Mouse (Mus musculus): ENCODE measurements around the gene Susd2. TPM values are rescaled to one million over a fixed set of nuclear protein-coding genes. Genes with fewer than 3 reads are reported as not detected.

Gene Susd2
- 1 to 10 TPM; 7.8 to 8.3 TPM for total RNA-seq (2021)

- DNase-seq (ENCODE audit: low spot score in 2 of 2): peak in 1 of 2 experiments; percentile 31
- intact Hi-C loops (cut with DNase I): no loop called here
These were observed at the start of gene Susd2 for GRCm38 (mm10) chr10:75643741-75644343. TSS of gene Susd2 (minus strand) at chr10:75644008.

GRCm38 (mm10) chr10:75688598-75688997 lies 44.8 kb upstream of the Susd2 start:
- DNase-seq (ENCODE audit: low spot score in 2 of 2): no peak
- intact Hi-C loops (cut with DNase I): loop anchor here (1.0 kb wide), 1 partner anchor 13 kb away; no protein-coding TSS in a partner anchor

GRCm38 (mm10) chr10:75686724-75687123 lies 42.9 kb upstream of the Susd2 start:
- no peak for DNase-seq (ENCODE audit: low spot score in 2 of 2)
- intact Hi-C loops (cut with DNase I): no loop called here

- intact Hi-C loops (cut with DNase I): no loop called here
- DNase-seq (ENCODE audit: low spot score in 2 of 2): peak; percentile 86 to 87
These were observed 40.5 kb upstream of the Susd2 start for GRCm38 (mm10) chr10:75684035-75685004.

- intact Hi-C loops (cut with DNase I): loop anchor here (1.0 kb wide), 2 partner anchors 14 to 21 kb away; no protein-coding TSS in a partner anchor
- peak; percentile 49 to 53 for DNase-seq (ENCODE audit: low spot score in 2 of 2)
These were observed 36.8 kb upstream of the Susd2 start for GRCm38 (mm10) chr10:75680574-75681001.

- no peak for DNase-seq (ENCODE audit: low spot score in 2 of 2)
- intact Hi-C loops (cut with DNase I): no loop called here
These were observed 35.4 kb upstream of the Susd2 start for GRCm38 (mm10) chr10:75679204-75679603.

- DNase-seq (ENCODE audit: low spot score in 2 of 2): peak; percentile 54 to 62
These were observed 34.2 kb upstream of the Susd2 start for GRCm38 (mm10) chr10:75677989-75678388.

GRCm38 (mm10) chr10:75677571-75677970 lies 33.8 kb upstream of the Susd2 start:
- DNase-seq (ENCODE audit: low spot score in 2 of 2): no peak
- intact Hi-C loops (cut with DNase I): no loop called here

More at GRCm38 (mm10) chr10:75677989-75678388, 34.2 kb upstream of the Susd2 start:
- intact Hi-C loops (cut with DNase I): no loop called here

GRCm38 (mm10) chr10:75676819-75677565 lies 33.2 kb upstream of the Susd2 start:
- DNase-seq (ENCODE audit: low spot score in 2 of 2): no peak
- intact Hi-C loops (cut with DNase I): no loop called here

GRCm38 (mm10) chr10:75676286-75676685 lies 32.5 kb upstream of the Susd2 start:
- intact Hi-C loops (cut with DNase I): no loop called here

GRCm38 (mm10) chr10:75675594-75675993 lies 31.8 kb upstream of the Susd2 start:
- no peak for DNase-seq (ENCODE audit: low spot score in 2 of 2)
- intact Hi-C loops (cut with DNase I): loop anchor here (1.0 kb wide), 1 partner anchor 13 kb away; no protein-coding TSS in a partner anchor

More at GRCm38 (mm10) chr10:75676286-75676685, 32.5 kb upstream of the Susd2 start:
- DNase-seq (ENCODE audit: low spot score in 2 of 2): no peak

- intact Hi-C loops (cut with DNase I): no loop called here
- no peak for DNase-seq (ENCODE audit: low spot score in 2 of 2)
These were observed 26.1 kb upstream of the Susd2 start for GRCm38 (mm10) chr10:75669936-75670335.

GRCm38 (mm10) chr10:75667911-75668270 lies 24.1 kb upstream of the Susd2 start:
- DNase-seq (ENCODE audit: low spot score in 2 of 2): peak in 1 of 2 experiments; percentile 57
- intact Hi-C loops (cut with DNase I): loop anchor here (2.0 kb wide), 1 partner anchor 37 kb away; no protein-coding TSS in a partner anchor

GRCm38 (mm10) chr10:75667115-75667910 lies 23.5 kb upstream of the Susd2 start:
- intact Hi-C loops (cut with DNase I): loop anchor here (2.0 kb wide), 1 partner anchor 37 kb away; no protein-coding TSS in a partner anchor
- DNase-seq (ENCODE audit: low spot score in 2 of 2): peak; percentile 84 to 88

GRCm38 (mm10) chr10:75666451-75667030 lies 22.7 kb upstream of the Susd2 start:
- DNase-seq (ENCODE audit: low spot score in 2 of 2): peak in 1 of 2 experiments; percentile 49
- intact Hi-C loops (cut with DNase I): loop anchor here (1.0 to 2.0 kb wide), 2 partner anchors 14 to 38 kb away; no protein-coding TSS in a partner anchor

- intact Hi-C loops (cut with DNase I): no loop called here
These were observed 21.0 kb upstream of the Susd2 start for GRCm38 (mm10) chr10:75664673-75665270.

GRCm38 (mm10) chr10:75662575-75662974 lies 18.8 kb upstream of the Susd2 start:
- intact Hi-C loops (cut with DNase I): no loop called here
- no peak for DNase-seq (ENCODE audit: low spot score in 2 of 2)

More at GRCm38 (mm10) chr10:75664673-75665270, 21.0 kb upstream of the Susd2 start:
- no peak for DNase-seq (ENCODE audit: low spot score in 2 of 2)

GRCm38 (mm10) chr10:75661876-75662275 lies 18.1 kb upstream of the Susd2 start:
- intact Hi-C loops (cut with DNase I): no loop called here
- no peak for DNase-seq (ENCODE audit: low spot score in 2 of 2)
